Mouse (Mus musculus) embryonic facial prominence, embryonic 11.5 days (tissue): Measurements from ENCODE around the gene Olfr571. TPM values are rescaled to one million over a fixed set of nuclear protein-coding genes. Genes with fewer than 3 reads are reported as not detected.
A peak's percentile ranks its signal among the peaks of the same experiment; 100 is the strongest.

Experiments used
- ATAC-seq: fragments of 200-750 bp; cut with Nextera tagmentation; replicated peaks from 2 replicates; pipeline ENCODE4 v1.8.0; 2017; ENCODE audit warnings: low read depth; ENCODE audit not compliant: insufficient number of reproducible peaks, low FRiP score, low TSS enrichment
- DNase-seq: peaks from one replicate; pipeline ENCODE4 v3.0.0-alpha.2; 2015; ENCODE audit warnings: low spot score
- H3K27ac ChIP-seq: fragments of 300-500 bp; sonication (generic); replicated peaks from 2 replicates; pipeline ENCODE4 v1.5.1; 2014; ENCODE audit warnings: mild to moderate bottlenecking, low read depth, low read length, control low read depth
- H3K27me3 ChIP-seq: fragments of 300-500 bp; sonication (generic); 2 replicates; pipeline ENCODE4 v1.6.1; 2014; ENCODE audit warnings: mild to moderate bottlenecking, low read length, moderate library complexity, mixed read lengths; ENCODE audit not compliant: control insufficient read depth, insufficient read depth
- H3K36me3 ChIP-seq: fragments of 300-500 bp; sonication (generic); replicated peaks from 2 replicates; pipeline ENCODE4 v1.6.1; 2014; ENCODE audit warnings: low read depth, mild to moderate bottlenecking, low read length, moderate library complexity, mixed read lengths; ENCODE audit not compliant: control insufficient read depth, insufficient read depth
- H3K4me1 ChIP-seq: fragments of 300-500 bp; sonication (generic); 2 replicates; pipeline ENCODE4 v1.6.1; 2014; ENCODE audit warnings: low read length, mixed read lengths; ENCODE audit not compliant: control insufficient read depth, insufficient read depth
- H3K4me2 ChIP-seq: fragments of 300-500 bp; sonication (generic); 2 replicates; pipeline ENCODE4 v1.6.1; 2014; ENCODE audit warnings: low read depth, mild to moderate bottlenecking, control low read depth, low read length, moderate library complexity
- H3K4me3 ChIP-seq: fragments of 300-500 bp; sonication (generic); 2 replicates; pipeline ENCODE4 v1.5.1; 2014; ENCODE audit warnings: low read depth, low read length, control low read depth
- H3K9ac ChIP-seq: fragments of 300-500 bp; sonication (generic); replicated peaks from 2 replicates; pipeline ENCODE4 v1.6.1; 2014; ENCODE audit warnings: mild to moderate bottlenecking, control low read depth, low read length
- H3K9me3 ChIP-seq: fragments of 300-500 bp; sonication (generic); replicated peaks from 2 replicates; pipeline ENCODE4 v1.6.1; 2016; ENCODE audit warnings: mild to moderate bottlenecking, low read length, inconsistent platforms, mixed read lengths; ENCODE audit not compliant: control insufficient read depth
- WGBS: fragments of 180-500 bp; shearing (Covaris S2); extraction: QIAGEN DNeasy Blood & Tissue Kit; methylation state at CpG from one replicate; pipeline ENCODE4 v1.1.7; 2014; 5-methylcytosine and 5-hydroxymethylcytosine counted together
- polyA plus RNA-seq: library from polyadenylated mRNA; unstranded; fragments of >200 nt; fragmentation: Nextera tagmentation; extraction: Ambion mirVana; gene quantifications from 2 replicates; pipeline ENCODE4 v1.2.1, GENCODE M21; 2014

Olfr571 gene
- polyA plus RNA-seq: 0.28 and 0.31 TPM in 2 replicates

DNA sequence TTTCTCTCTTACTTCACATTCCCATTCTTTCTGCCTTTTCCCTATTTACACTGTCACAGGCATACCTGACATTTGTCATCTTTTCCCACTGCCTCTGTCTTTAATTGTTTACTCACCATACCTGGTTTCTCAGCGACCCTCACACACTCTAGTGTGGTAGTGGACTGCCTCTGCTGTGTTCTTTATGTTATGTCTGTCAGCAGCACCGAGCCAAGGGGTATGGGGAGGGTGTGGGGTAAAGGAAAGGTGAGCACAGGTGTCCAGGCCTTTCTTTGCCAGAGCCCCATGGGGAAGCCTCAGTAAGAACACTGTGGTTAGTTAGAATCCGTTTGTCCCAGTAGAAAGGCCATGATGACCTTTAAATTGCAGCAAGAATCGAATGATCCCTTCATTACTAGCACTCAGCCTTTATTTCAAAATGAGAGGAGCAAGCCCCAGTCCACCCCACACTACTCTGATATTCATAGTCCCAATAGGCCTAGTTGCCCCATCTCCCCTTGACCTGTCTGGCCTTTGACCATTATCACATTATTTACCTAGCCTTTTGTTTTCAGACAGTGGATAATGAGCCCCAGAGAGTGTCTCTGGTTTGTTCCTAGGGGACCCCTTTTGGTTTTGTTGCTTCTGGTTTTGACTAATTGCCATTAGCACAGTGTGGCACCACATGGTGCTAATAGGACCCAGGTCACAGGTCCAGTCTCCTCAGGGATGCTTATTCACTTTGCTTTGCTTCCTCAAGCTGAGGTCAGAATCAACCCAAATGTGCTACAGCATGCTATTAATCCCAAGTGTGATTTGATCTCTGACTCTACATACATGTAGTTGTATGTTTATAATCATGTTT is at the start of gene Olfr571:
Olfr571 (minus strand) TSS at position 505 of the 844 bp plus-strand sequence.
- WGBS: 66% methylated on average over 4 of the region's 4 CpGs
- Histone ChIP-seq H3K36me3 (no peaks in the 10 kb centered on the region), H3K4me2 (no peak within 1 kb of the TSS), H3K27ac (no peak within 1 kb of the TSS), H3K9ac (no peak within 1 kb of the TSS), H3K4me1 (no peaks in the 10 kb centered on the region), H3K4me3 (no peak within 1 kb of the TSS), H3K9me3 (no peaks in the 10 kb centered on the region), H3K27me3 (no peaks in the 10 kb centered on the region)
- DNase-seq: no peak
- peak; percentile 67; the same call in 1 of the 2 replicates for ATAC-seq

DNA sequence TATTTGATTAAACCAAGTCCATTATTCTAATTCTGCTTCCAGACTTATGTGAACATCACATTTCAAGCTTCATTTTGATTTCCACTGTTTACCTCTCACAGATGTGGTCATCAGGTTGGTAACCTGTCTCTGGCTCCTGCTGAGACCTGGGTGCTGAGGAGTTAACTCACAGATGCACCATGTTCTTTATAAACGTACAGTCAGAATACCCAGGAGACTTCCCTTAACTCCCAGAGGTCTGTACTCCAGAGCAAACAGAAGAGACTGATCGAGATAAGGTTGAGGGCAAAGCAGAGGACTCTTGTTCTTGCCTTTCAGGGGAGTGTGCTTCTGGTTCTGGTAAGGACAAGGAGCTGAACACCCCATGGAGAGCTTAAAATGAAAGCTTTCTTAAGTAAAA is 45.0 kb upstream of the Olfr571 start, which contains the start of gene Olfr576:
Olfr576 (plus strand) TSS at position 301 of the 400 bp plus-strand sequence.
- no peak for DNase-seq
- H3K36me3 ChIP-seq: no peaks in the 10 kb centered on the region
- no peak within 1 kb of the TSS for H3K4me2 ChIP-seq
- no peaks in the 10 kb centered on the region for H3K4me1 ChIP-seq
- no peak within 1 kb of the TSS for H3K9ac ChIP-seq
- 54% methylated on average over 2 of the region's 2 CpGs for WGBS
- no peak within 1 kb of the TSS for H3K4me3 ChIP-seq
- no peaks in the 10 kb centered on the region for H3K9me3 ChIP-seq
- no peaks in the 10 kb centered on the region for H3K27me3 ChIP-seq
- H3K27ac ChIP-seq: no peak within 1 kb of the TSS
- no peak for ATAC-seq

DNA sequence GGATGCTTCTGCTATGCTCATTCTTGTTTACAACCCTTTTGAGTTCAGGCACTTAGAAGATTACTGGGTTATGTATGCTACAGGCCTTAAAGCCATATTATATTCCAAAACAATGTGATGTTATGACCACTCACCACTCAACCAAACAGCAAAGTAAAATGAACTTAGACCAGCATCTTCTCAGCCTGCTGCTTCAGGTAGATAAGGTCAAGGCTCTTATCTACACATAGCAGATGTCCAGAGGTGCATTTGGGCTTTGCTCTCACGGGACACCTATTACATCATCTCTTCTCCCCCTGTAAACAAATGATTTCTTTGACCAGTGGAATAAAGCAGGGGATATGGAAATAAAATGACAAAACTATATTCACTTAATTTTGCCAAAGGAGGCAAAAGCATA is 41.3 kb upstream of the Olfr571 start, which contains the start of gene Olfr575:
Olfr575 (minus strand) TSS at position 183 of the 400 bp plus-strand sequence.
- DNase-seq: no peak
- no peak for ATAC-seq
- no peaks in the 10 kb centered on the region for H3K4me1 ChIP-seq
- no peaks in the 10 kb centered on the region for H3K27me3 ChIP-seq
- no peaks in the 10 kb centered on the region for H3K9me3 ChIP-seq
- no peaks in the 10 kb centered on the region for H3K36me3 ChIP-seq
- no peak within 1 kb of the TSS for H3K4me3 ChIP-seq
- no peak within 1 kb of the TSS for H3K27ac ChIP-seq
- H3K4me2 ChIP-seq: no peak within 1 kb of the TSS
- H3K9ac ChIP-seq: no peak within 1 kb of the TSS
- WGBS: 79% methylated on average over 1 of the region's 1 CpGs

DNA sequence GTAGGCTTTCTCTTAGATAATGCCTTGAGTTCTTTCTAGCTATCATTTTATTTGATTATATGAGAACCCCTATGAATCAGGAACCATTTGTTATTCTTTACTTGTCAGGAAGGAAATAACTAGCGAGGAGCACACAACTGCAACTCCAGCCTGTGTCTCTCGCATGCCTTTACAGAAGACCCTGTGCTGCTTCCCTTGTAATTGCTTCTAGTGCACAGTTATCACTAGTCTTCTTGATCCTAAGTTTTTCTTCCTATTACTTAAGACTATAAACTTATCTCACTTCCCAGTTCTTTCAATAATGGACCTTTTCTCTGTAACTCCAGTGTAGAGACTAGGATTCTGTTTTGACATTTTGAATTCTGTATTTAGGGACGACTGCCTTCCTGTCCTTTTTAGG is 40.8 kb upstream of the Olfr571 start:
- Histone ChIP-seq H3K36me3 (no peaks in the 10 kb centered on the region), H3K9me3 (no peaks in the 10 kb centered on the region), H3K9ac (no peak overlapping the region), H3K4me2 (no peak overlapping the region), H3K4me3 (no peak overlapping the region), H3K4me1 (no peaks in the 10 kb centered on the region), H3K27ac (no peak overlapping the region), H3K27me3 (no peaks in the 10 kb centered on the region)
- no peak for DNase-seq
- 77% methylated on average over 3 of the region's 3 CpGs for WGBS
- ATAC-seq: no peak

DNA sequence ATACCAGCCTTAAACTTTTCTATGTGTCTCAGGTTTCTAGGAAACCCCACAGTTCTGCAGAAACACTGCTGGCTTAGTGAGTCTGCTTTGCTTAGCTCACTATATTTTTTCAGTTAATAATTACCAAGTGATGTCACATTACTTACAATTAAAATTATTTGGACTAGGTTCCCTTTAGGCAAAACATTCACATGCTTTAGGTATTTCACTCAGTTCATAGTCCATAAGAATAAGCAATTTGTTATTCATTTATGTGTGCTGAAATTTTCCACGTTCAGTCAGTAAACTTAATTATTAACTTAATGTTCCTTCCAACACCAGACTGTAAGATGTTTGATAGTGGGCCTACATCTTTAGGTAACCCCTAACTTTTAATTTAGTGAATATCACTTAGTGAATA is 33.4 kb upstream of the Olfr571 start:
- WGBS: 73% methylated on average over 1 of the region's 1 CpGs
- no peak overlapping the region for H3K9ac ChIP-seq
- no peaks in the 10 kb centered on the region for H3K36me3 ChIP-seq
- no peaks in the 10 kb centered on the region for H3K4me1 ChIP-seq
- no peak overlapping the region for H3K4me2 ChIP-seq
- no peak overlapping the region for H3K4me3 ChIP-seq
- no peak overlapping the region for H3K27ac ChIP-seq
- no peaks in the 10 kb centered on the region for H3K9me3 ChIP-seq
- H3K27me3 ChIP-seq: no peaks in the 10 kb centered on the region
- ATAC-seq (no peak), DNase-seq (no peak)

DNA sequence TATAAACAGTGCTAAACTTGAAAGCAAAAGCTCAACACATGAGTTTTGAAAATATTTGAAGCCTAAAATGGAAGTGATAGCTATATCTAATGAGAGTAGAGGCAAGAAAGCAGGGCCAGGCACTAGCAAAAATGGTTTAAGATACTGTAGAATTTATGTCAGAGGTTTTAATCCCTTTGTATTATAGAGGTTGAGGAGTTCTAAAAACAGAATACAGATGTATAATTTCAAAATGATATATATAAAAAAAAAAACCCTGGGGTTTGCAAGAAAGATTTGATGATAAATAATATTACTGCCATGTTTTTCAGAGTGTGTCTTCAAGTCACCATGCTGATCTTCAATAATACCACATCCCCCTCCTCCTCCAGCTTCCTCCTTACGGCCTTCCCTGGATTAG is 30.8 kb upstream of the Olfr571 start, which contains the start of gene Olfr574:
Olfr574 (plus strand) TSS at position 301 of the 400 bp plus-strand sequence.
- H3K4me1 ChIP-seq: no peaks in the 10 kb centered on the region
- H3K36me3 ChIP-seq: no peaks in the 10 kb centered on the region
- no peak within 1 kb of the TSS for H3K4me3 ChIP-seq
- 93% methylated on average over 1 of the region's 1 CpGs for WGBS
- H3K9me3 ChIP-seq: no peaks in the 10 kb centered on the region
- no peak for DNase-seq
- no peak for ATAC-seq
- no peak within 1 kb of the TSS for H3K27ac ChIP-seq
- no peak within 1 kb of the TSS for H3K9ac ChIP-seq
- H3K27me3 ChIP-seq: no peaks in the 10 kb centered on the region
- no peak within 1 kb of the TSS for H3K4me2 ChIP-seq

DNA sequence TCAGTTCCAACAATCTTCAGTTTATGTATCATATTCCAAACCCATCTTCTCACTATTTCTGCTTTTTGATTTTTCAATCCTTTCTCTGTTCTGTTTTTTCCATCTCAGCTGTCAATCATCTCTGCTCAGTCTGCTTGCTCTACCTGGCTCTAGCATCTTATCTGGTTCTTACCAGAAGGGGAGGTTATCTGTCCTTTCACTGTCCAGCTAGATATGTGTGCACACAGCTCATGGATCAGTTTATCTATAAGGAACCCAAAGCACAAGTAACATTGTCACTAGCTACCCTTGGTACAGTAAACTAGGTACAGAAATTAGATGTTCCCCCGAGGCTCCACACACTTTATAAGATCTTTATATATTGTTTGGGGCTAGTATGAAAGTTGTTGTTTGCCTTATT is 26.1 kb upstream of the Olfr571 start:
- H3K4me2 ChIP-seq: no peak overlapping the region
- no peak overlapping the region for H3K27ac ChIP-seq
- no peaks in the 10 kb centered on the region for H3K36me3 ChIP-seq
- H3K9ac ChIP-seq: no peak overlapping the region
- H3K4me1 ChIP-seq: no peaks in the 10 kb centered on the region
- 94% methylated on average over 1 of the region's 1 CpGs for WGBS
- H3K27me3 ChIP-seq: no peaks in the 10 kb centered on the region
- no peaks in the 10 kb centered on the region for H3K9me3 ChIP-seq
- DNase-seq: no peak
- H3K4me3 ChIP-seq: no peak overlapping the region
- no peak for ATAC-seq

DNA sequence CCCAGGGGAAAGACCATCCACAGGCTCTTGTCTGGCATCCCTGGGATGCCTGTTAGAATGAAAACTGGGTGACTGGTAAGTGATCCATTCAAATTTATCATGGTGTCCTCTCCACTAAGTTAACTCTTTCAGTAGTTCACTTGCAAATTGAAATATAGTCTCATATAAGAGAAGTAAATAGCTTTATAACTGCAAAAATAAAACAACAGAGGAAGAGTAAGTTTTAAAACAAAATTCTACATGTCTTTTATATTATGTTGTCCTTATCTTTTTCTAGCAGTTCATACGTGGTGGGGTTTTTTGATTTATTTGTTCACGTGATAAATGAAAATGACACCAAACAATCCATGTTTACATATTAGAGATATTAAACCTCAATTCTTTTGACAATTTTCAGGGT is 25.1 kb upstream of the Olfr571 start, which contains the start of gene Olfr573-ps1:
Olfr573-ps1 (minus strand) TSS at position 101 of the 400 bp plus-strand sequence.
- Histone ChIP-seq H3K9ac (no peak within 1 kb of the TSS), H3K27me3 (no peaks in the 10 kb centered on the region), H3K4me2 (no peak within 1 kb of the TSS), H3K9me3 (no peaks in the 10 kb centered on the region), H3K36me3 (no peaks in the 10 kb centered on the region), H3K4me1 (no peaks in the 10 kb centered on the region), H3K4me3 (no peak within 1 kb of the TSS), H3K27ac (no peak within 1 kb of the TSS)
- ATAC-seq (no peak), DNase-seq (no peak)
- 91% methylated on average over 2 of the region's 2 CpGs for WGBS
